Mouse (Mus musculus): ENCODE measurements around the gene Gm49325.

Gene Gm49325

DNA sequence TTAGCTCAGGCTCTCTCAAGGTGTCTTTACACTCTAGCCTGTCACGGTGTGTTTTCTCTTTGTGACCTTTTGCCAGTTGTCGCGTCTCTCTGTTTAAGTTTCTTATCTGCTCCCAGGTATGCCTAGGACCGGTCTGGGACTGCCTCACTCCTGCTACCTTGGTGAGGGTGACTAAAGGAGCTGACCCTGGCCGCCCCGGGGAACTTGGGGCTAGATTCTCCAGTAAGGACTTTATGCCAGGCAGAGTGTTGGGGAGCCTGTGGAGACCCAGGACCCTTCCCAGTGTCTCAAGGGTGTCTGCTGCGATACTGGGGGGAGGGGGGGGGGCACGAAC, 23.7 kb upstream of the Gm49325 start:
- peaks cover 32% of the 10 kb centered on the region for H3K36me3 ChIP-seq (ENCODE audit: insufficient read depth, low read length)
- H3K9me3 ChIP-seq (ENCODE audit: low read length) = no peaks in the 10 kb centered on the region
- H3K4me3 ChIP-seq (replicated peaks; ENCODE audit: low read length) = peak overlapping the region; percentile 94
- TF ChIP-seq POU5F1 (IDR thresholded peaks at IDR 0.05; ENCODE audit: borderline replicate concordance, low read length) (no peak), NANOG (IDR thresholded peaks at IDR 0.05; ENCODE audit: borderline replicate concordance, low read length) (no peak), CTCF (conservative IDR thresholded peaks at IDR 0.05; ENCODE audit: low read length) (no peak)
- H3K4me1 ChIP-seq (replicated peaks; ENCODE audit: low read depth, low read length) = peaks cover 64% of the 10 kb centered on the region
- no peaks in the 10 kb centered on the region for H3K27me3 ChIP-seq (ENCODE audit: insufficient read depth, low read length)

DNA sequence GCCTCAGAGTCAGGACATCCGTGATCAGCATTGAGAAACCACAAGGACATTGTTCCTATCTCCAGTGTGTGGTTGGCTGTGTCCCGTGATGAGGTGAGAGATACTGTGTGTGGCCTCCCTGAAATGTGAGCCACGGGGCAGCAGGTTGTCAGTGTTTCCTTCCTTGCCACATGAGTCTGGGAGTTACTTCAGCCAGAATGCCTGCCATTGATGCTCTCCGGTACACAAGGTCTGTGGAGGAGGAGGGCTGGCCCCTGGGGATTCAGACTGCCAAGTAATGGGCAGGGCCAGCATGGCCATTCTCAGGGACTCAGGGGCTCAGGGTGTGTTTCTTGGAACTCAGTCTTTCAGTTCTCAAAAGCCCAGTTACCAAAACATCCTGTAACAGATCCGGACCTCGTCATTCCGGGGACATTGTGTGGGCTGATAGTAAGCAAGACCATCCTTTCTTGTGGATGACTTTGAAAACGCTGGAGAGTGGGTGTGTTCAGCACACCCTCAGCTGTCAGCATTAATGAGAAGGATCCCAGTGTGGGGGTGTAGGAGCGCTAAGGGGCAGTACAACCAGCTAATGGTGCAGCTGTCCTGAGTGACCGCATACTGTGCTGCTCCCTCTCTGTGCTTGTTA, 22.1 kb upstream of the Gm49325 start:
- Histone ChIP-seq H3K4me1 (replicated peaks; ENCODE audit: low read depth, low read length) (peaks cover 81% of the 10 kb centered on the region), H3K36me3 (ENCODE audit: insufficient read depth, low read length) (peaks cover 48% of the 10 kb centered on the region), H3K27me3 (ENCODE audit: insufficient read depth, low read length) (no peaks in the 10 kb centered on the region), H3K9me3 (ENCODE audit: low read length) (no peaks in the 10 kb centered on the region), H3K4me3 (replicated peaks; ENCODE audit: low read length) (peak overlapping the region; percentile 94)
- TF ChIP-seq NANOG (IDR thresholded peaks at IDR 0.05; ENCODE audit: borderline replicate concordance, low read length) = no peak
- TF ChIP-seq CTCF (conservative IDR thresholded peaks at IDR 0.05; ENCODE audit: low read length) = no peak
- no peak for TF ChIP-seq POU5F1 (IDR thresholded peaks at IDR 0.05; ENCODE audit: borderline replicate concordance, low read length)

DNA sequence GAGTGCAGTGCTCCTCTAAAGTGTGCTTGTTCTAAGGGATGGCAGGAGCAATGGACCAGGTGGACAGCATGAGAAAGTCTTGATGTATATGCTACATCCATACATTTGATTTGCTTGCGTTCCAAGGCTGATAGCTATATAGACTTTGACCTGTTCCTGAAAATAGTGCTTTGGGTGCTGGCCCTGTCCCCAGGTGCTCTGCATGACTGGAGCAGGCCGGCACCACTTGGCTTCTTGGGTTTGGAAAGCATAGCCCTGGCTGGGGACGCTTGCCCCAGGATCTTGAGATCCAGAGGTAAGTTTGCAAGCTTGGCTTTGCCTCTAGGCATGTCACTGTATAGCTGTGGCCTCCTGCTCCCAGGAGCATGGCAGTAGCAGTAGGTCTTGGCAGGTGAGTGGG, 19.4 kb upstream of the Gm49325 start:
- H3K36me3 ChIP-seq (ENCODE audit: insufficient read depth, low read length) = peaks cover 72% of the 10 kb centered on the region
- peaks cover 87% of the 10 kb centered on the region for H3K4me1 ChIP-seq (replicated peaks; ENCODE audit: low read depth, low read length)
- TF ChIP-seq CTCF (conservative IDR thresholded peaks at IDR 0.05; ENCODE audit: low read length) (no peak), NANOG (IDR thresholded peaks at IDR 0.05; ENCODE audit: borderline replicate concordance, low read length) (no peak)
- no peaks in the 10 kb centered on the region for H3K9me3 ChIP-seq (ENCODE audit: low read length)
- H3K27me3 ChIP-seq (ENCODE audit: insufficient read depth, low read length) = no peaks in the 10 kb centered on the region
- no peak overlapping the region for H3K4me3 ChIP-seq (replicated peaks; ENCODE audit: low read length)

GRCm38 (mm10) chr10:77587091-77587775, 18.8 kb upstream of the Gm49325 start:
- TF ChIP-seq POU5F1 (IDR thresholded peaks at IDR 0.05; ENCODE audit: borderline replicate concordance, low read length) = no peak
- TF ChIP-seq CTCF (conservative IDR thresholded peaks at IDR 0.05; ENCODE audit: low read length) = no peak
- Histone ChIP-seq H3K27me3 (ENCODE audit: insufficient read depth, low read length) (no peaks in the 10 kb centered on the region), H3K9me3 (ENCODE audit: low read length) (no peaks in the 10 kb centered on the region), H3K4me1 (replicated peaks; ENCODE audit: low read depth, low read length) (peaks cover 90% of the 10 kb centered on the region), H3K36me3 (ENCODE audit: insufficient read depth, low read length) (peaks cover 78% of the 10 kb centered on the region), H3K4me3 (replicated peaks; ENCODE audit: low read length) (no peak overlapping the region)

GRCm38 (mm10) chr10:77588036-77588435, 18.0 kb upstream of the Gm49325 start:
- TF ChIP-seq NANOG (IDR thresholded peaks at IDR 0.05; ENCODE audit: borderline replicate concordance, low read length) (no peak), POU5F1 (IDR thresholded peaks at IDR 0.05; ENCODE audit: borderline replicate concordance, low read length) (no peak), CTCF (conservative IDR thresholded peaks at IDR 0.05; ENCODE audit: low read length) (no peak)
- no peaks in the 10 kb centered on the region for H3K27me3 ChIP-seq (ENCODE audit: insufficient read depth, low read length)
- H3K9me3 ChIP-seq (ENCODE audit: low read length) = no peaks in the 10 kb centered on the region

GRCm38 (mm10) chr10:77589117-77589516, 16.9 kb upstream of the Gm49325 start:
- Histone ChIP-seq H3K36me3 (ENCODE audit: insufficient read depth, low read length) (peaks cover 84% of the 10 kb centered on the region), H3K4me1 (replicated peaks; ENCODE audit: low read depth, low read length) (peaks cover 89% of the 10 kb centered on the region), H3K27me3 (ENCODE audit: insufficient read depth, low read length) (no peaks in the 10 kb centered on the region), H3K4me3 (replicated peaks; ENCODE audit: low read length) (peak overlapping the region; percentile 52), H3K9me3 (ENCODE audit: low read length) (no peaks in the 10 kb centered on the region)
- TF ChIP-seq POU5F1 (IDR thresholded peaks at IDR 0.05; ENCODE audit: borderline replicate concordance, low read length) = no peak
- no peak for TF ChIP-seq NANOG (IDR thresholded peaks at IDR 0.05; ENCODE audit: borderline replicate concordance, low read length)
- no peak for TF ChIP-seq CTCF (conservative IDR thresholded peaks at IDR 0.05; ENCODE audit: low read length)

More at GRCm38 (mm10) chr10:77588036-77588435, 18.0 kb upstream of the Gm49325 start:
- Histone ChIP-seq H3K36me3 (ENCODE audit: insufficient read depth, low read length) (peaks cover 84% of the 10 kb centered on the region), H3K4me3 (replicated peaks; ENCODE audit: low read length) (no peak overlapping the region), H3K4me1 (replicated peaks; ENCODE audit: low read depth, low read length) (peaks cover 90% of the 10 kb centered on the region)

GRCm38 (mm10) chr10:77589749-77590148, 16.2 kb upstream of the Gm49325 start:
- H3K4me3 ChIP-seq (replicated peaks; ENCODE audit: low read length) = peak overlapping the region; percentile 52

GRCm38 (mm10) chr10:77590812-77591211, 15.2 kb upstream of the Gm49325 start:
- Histone ChIP-seq H3K4me3 (replicated peaks; ENCODE audit: low read length) (no peak overlapping the region), H3K4me1 (replicated peaks; ENCODE audit: low read depth, low read length) (peaks cover 91% of the 10 kb centered on the region), H3K27me3 (ENCODE audit: insufficient read depth, low read length) (no peaks in the 10 kb centered on the region), H3K9me3 (ENCODE audit: low read length) (no peaks in the 10 kb centered on the region), H3K36me3 (ENCODE audit: insufficient read depth, low read length) (peaks cover 97% of the 10 kb centered on the region)
- TF ChIP-seq CTCF (conservative IDR thresholded peaks at IDR 0.05; ENCODE audit: low read length) (peak; percentile 96), POU5F1 (IDR thresholded peaks at IDR 0.05; ENCODE audit: borderline replicate concordance, low read length) (no peak)

More at GRCm38 (mm10) chr10:77589749-77590148, 16.2 kb upstream of the Gm49325 start:
- no peak for TF ChIP-seq NANOG (IDR thresholded peaks at IDR 0.05; ENCODE audit: borderline replicate concordance, low read length)
- TF ChIP-seq POU5F1 (IDR thresholded peaks at IDR 0.05; ENCODE audit: borderline replicate concordance, low read length) = no peak
- no peak for TF ChIP-seq CTCF (conservative IDR thresholded peaks at IDR 0.05; ENCODE audit: low read length)
- Histone ChIP-seq H3K4me1 (replicated peaks; ENCODE audit: low read depth, low read length) (peaks cover 88% of the 10 kb centered on the region), H3K9me3 (ENCODE audit: low read length) (no peaks in the 10 kb centered on the region), H3K36me3 (ENCODE audit: insufficient read depth, low read length) (peaks cover 90% of the 10 kb centered on the region), H3K27me3 (ENCODE audit: insufficient read depth, low read length) (no peaks in the 10 kb centered on the region)

- Histone ChIP-seq H3K27me3 (ENCODE audit: insufficient read depth, low read length) (no peaks in the 10 kb centered on the region), H3K4me3 (replicated peaks; ENCODE audit: low read length) (no peak overlapping the region), H3K36me3 (ENCODE audit: insufficient read depth, low read length) (peaks cover 97% of the 10 kb centered on the region), H3K4me1 (replicated peaks; ENCODE audit: low read depth, low read length) (peaks cover 88% of the 10 kb centered on the region), H3K9me3 (ENCODE audit: low read length) (no peaks in the 10 kb centered on the region)
- no peak for TF ChIP-seq CTCF (conservative IDR thresholded peaks at IDR 0.05; ENCODE audit: low read length)
- no peak for TF ChIP-seq NANOG (IDR thresholded peaks at IDR 0.05; ENCODE audit: borderline replicate concordance, low read length)
- no peak for TF ChIP-seq POU5F1 (IDR thresholded peaks at IDR 0.05; ENCODE audit: borderline replicate concordance, low read length)
Measured at GRCm38 (mm10) chr10:77591546-77591945, 14.5 kb upstream of the Gm49325 start.

Data from E14TG2a.4 (cell line).